Mouse (Mus musculus): ENCODE measurements around the gene Auh.

GRCm38 (mm10) chr13:52860006-52860685, 69.3 kb downstream of the Auh start:
- no peak for TF ChIP-seq POLR2A (IDR thresholded peaks at IDR 0.05; ENCODE audit: control insufficient read depth, extremely low read depth, insufficient read depth, low read length, poor library complexity)
- no peak for TF ChIP-seq CTCF (IDR thresholded peaks at IDR 0.05; ENCODE audit: borderline replicate concordance, control insufficient read depth, extremely low read depth, insufficient read depth, low read length, poor library complexity)

Measured in thymus, adult 2 months (tissue).